Mouse (Mus musculus) limb, embryonic 10.5 days (tissue): ENCODE results near the gene Ptger3. TPM values are rescaled to one million over a fixed set of nuclear protein-coding genes. Genes with fewer than 3 reads are reported as not detected.

Experiments
- DNase-seq: peaks from one replicate; pipeline ENCODE4 v3.0.0-alpha.2; 2017; ENCODE audit warnings: low spot score
- H3K27ac ChIP-seq: fragments of 300-500 bp; sonication (generic); 2 replicates; pipeline ENCODE4 v1.5.1; 2016; ENCODE audit warnings: mild to moderate bottlenecking
- H3K27me3 ChIP-seq: fragments of 300-500 bp; sonication (generic); 2 replicates; pipeline ENCODE4 v1.6.1; 2016; ENCODE audit warnings: low read depth, mild to moderate bottlenecking; ENCODE audit not compliant: poor library complexity, severe bottlenecking
- H3K36me3 ChIP-seq: fragments of 300-500 bp; sonication (generic); 2 replicates; pipeline ENCODE4 v1.6.1; 2016; ENCODE audit warnings: mild to moderate bottlenecking, moderate library complexity
- H3K4me1 ChIP-seq: fragments of 300-500 bp; sonication (generic); 2 replicates; pipeline ENCODE4 v1.6.1; 2016
- H3K4me3 ChIP-seq: fragments of 300-500 bp; sonication (generic); 2 replicates; pipeline ENCODE4 v1.5.1; 2016; ENCODE audit warnings: mild to moderate bottlenecking, moderate library complexity
- H3K9me3 ChIP-seq: fragments of 300-500 bp; sonication (generic); replicated peaks from 2 replicates; pipeline ENCODE4 v1.6.1; 2016; ENCODE audit warnings: mild to moderate bottlenecking
- WGBS: fragments of 180-500 bp; shearing (Covaris S2); methylation state at CpG from one replicate; pipeline ENCODE4 v1.1.7; 2016; 5-methylcytosine and 5-hydroxymethylcytosine counted together
- polyA plus RNA-seq: library from polyadenylated mRNA; unstranded; fragments of >200 nt; fragmentation: Nextera tagmentation; extraction: Ambion mirVana; gene quantifications from 2 replicates; pipeline ENCODE4 v1.2.1, GENCODE M21; 2016

Gene Ptger3
- polyA plus RNA-seq, 1 experiment from 2014 or later, result 1.5 TPM

- Histone ChIP-seq H3K27me3 (0 out of 2 replicates have a peak, but pooled peaks cover 3% of the 10 kb centered on the region), H3K9me3 (no peaks in the 10 kb centered on the region), H3K36me3 (no peaks in the 10 kb centered on the region), H3K4me3 (no peak overlapping the region), H3K4me1 (no peaks in the 10 kb centered on the region), H3K27ac (no peak overlapping the region)
- WGBS, result 85% methylated on average over 9 of the region's 9 CpGs
- no peak for DNase-seq
Observed at GRCm38 (mm10) chr3:157575441-157576342, 9.0 kb downstream of the Ptger3 start.

DNA sequence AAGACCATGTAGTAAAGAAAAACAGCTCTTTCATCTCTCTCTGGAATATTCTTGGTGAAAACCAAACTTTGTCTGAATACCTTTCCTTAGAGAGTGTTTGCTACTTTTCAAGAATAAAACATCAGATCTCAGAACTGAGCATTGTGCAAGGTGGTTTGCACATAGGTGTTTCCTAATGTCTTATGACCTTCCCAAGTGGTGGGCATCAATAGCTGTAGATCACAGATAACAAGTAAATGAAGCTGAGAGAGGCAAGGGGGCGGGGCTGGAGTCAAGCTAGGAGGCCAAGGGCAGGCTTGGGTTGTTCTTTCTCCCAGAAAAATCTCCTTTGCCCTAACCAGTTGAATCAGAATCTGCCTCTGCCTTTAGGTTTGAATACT, 9.6 kb downstream of the Ptger3 start:
- H3K4me1 ChIP-seq, result no peaks in the 10 kb centered on the region
- 81% methylated on average over 1 of the region's 1 CpGs for WGBS
- DNase-seq, result no peak

DNA sequence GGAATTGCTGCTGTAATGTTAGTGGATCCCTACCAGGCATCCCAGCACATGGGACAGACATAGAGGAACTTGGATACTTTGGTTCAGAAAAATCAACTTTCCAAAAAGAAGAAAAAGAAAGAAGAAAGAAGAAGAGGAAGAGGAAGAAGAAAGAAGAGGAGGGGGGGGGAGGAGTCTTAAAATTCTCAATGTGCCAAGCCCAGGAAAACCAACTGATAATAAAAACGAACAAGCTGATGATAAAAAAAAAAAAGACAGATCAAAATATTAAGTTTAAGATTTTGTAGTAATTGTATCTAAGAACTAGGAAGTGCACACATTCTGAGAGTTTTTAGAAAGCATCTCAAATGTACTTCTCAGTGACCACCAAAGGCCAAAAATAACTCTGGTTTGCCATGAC, 10.2 kb downstream of the Ptger3 start:
- DNase-seq, result no peak
- 80% methylated on average over 1 of the region's 1 CpGs for WGBS
- Histone ChIP-seq H3K27me3 (no peaks in the 10 kb centered on the region), H3K36me3 (no peaks in the 10 kb centered on the region), H3K4me1 (no peaks in the 10 kb centered on the region), H3K4me3 (no peak overlapping the region), H3K9me3 (no peaks in the 10 kb centered on the region), H3K27ac (no peak overlapping the region)

More for the DNA sequence above, 9.6 kb downstream of the Ptger3 start:
- Histone ChIP-seq H3K27me3 (no peaks in the 10 kb centered on the region), H3K9me3 (no peaks in the 10 kb centered on the region), H3K4me3 (no peak overlapping the region), H3K36me3 (no peaks in the 10 kb centered on the region), H3K27ac (no peak overlapping the region)

GRCm38 (mm10) chr3:157578469-157579170, 11.9 kb downstream of the Ptger3 start:
- no peaks in the 10 kb centered on the region for H3K27me3 ChIP-seq
- H3K27ac ChIP-seq, result no peak overlapping the region
- WGBS, result 87% methylated on average over 5 of the region's 5 CpGs
- H3K9me3 ChIP-seq, result no peaks in the 10 kb centered on the region
- no peak for DNase-seq
- no peaks in the 10 kb centered on the region for H3K36me3 ChIP-seq
- H3K4me1 ChIP-seq, result peaks cover 7% of the 10 kb centered on the region
- H3K4me3 ChIP-seq, result no peak overlapping the region

- Histone ChIP-seq H3K4me1 (peaks cover 7% of the 10 kb centered on the region), H3K4me3 (no peak overlapping the region), H3K36me3 (no peaks in the 10 kb centered on the region), H3K9me3 (no peaks in the 10 kb centered on the region), H3K27me3 (no peaks in the 10 kb centered on the region), H3K27ac (no peak overlapping the region)
- WGBS, result 74% methylated on average over 2 of the region's 2 CpGs
- no peak for DNase-seq
Observed at GRCm38 (mm10) chr3:157579376-157579775, 12.7 kb downstream of the Ptger3 start.

DNA sequence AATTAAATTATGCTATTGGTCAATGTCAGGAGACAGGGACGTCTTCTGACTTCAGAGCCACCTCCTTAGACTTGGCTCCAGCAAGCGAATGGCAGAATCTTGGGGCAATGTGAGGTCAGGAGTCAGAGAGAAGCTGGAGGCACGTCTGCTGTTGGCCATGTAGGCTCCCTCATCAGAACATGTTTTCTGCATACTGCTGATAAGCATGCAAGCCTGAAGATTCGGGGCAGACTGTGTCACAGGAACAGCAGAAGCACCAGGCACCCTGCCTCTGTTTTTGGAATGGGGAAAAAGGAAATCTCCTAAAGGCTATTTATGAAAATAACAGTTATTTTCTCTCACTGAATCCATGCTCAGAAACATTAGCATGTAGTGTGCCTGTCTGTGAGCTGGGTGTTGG, 13.6 kb downstream of the Ptger3 start:
- Histone ChIP-seq H3K4me3 (no peak overlapping the region), H3K4me1 (peaks cover 7% of the 10 kb centered on the region), H3K27ac (no peak overlapping the region), H3K9me3 (no peaks in the 10 kb centered on the region), H3K27me3 (no peaks in the 10 kb centered on the region), H3K36me3 (no peaks in the 10 kb centered on the region)
- 59% methylated on average over 4 of the region's 4 CpGs for WGBS
- no peak for DNase-seq

GRCm38 (mm10) chr3:157581755-157582154, 15.1 kb downstream of the Ptger3 start:
- Histone ChIP-seq H3K27ac (no peak overlapping the region), H3K36me3 (no peaks in the 10 kb centered on the region), H3K27me3 (no peaks in the 10 kb centered on the region), H3K4me1 (peaks cover 7% of the 10 kb centered on the region), H3K4me3 (no peak overlapping the region), H3K9me3 (no peaks in the 10 kb centered on the region)
- DNase-seq, result no peak
- WGBS, result 13% methylated on average over 2 of the region's 2 CpGs

DNA sequence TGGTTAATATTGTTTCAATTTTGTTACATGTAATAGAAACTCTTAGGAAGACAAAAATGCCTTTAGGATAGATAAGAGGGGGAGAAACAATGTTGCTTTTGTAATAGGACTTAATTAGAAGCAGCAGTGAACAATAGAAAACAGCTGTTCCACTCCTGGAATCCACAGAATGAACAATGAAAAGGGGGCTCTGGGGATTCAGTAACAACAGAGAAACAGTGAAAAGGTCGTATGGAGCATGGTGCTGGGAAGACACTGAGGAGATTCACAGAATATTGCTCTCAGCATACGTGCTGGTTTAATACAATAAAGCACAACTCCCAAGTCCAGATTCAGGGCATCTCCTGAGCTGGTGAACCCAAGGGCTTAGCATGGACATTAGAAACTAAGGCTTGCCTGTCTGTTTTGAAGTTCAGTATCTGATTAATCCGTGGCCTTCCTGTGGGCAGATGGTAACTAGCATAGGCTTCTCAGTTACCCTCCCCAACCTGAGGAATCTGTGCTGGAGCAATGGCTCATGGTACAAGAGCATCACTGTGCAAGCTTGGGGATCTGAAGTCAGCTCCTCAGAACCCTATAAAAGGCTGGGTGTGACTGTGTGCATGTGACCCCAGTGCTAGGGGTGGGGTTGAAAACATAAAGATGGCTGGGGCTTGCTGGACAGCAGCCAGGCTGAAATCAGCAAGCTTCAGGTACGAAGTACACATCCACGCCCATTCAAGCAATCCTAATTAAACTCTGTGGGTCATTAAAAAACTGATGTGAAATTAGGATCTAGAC, 16.1 kb downstream of the Ptger3 start:
- Histone ChIP-seq H3K4me3 (no peak overlapping the region), H3K27ac (no peak overlapping the region), H3K36me3 (no peaks in the 10 kb centered on the region), H3K9me3 (no peaks in the 10 kb centered on the region), H3K27me3 (no peaks in the 10 kb centered on the region), H3K4me1 (peaks cover 7% of the 10 kb centered on the region)
- no peak for DNase-seq
- 65% methylated on average over 5 of the region's 5 CpGs for WGBS

DNA sequence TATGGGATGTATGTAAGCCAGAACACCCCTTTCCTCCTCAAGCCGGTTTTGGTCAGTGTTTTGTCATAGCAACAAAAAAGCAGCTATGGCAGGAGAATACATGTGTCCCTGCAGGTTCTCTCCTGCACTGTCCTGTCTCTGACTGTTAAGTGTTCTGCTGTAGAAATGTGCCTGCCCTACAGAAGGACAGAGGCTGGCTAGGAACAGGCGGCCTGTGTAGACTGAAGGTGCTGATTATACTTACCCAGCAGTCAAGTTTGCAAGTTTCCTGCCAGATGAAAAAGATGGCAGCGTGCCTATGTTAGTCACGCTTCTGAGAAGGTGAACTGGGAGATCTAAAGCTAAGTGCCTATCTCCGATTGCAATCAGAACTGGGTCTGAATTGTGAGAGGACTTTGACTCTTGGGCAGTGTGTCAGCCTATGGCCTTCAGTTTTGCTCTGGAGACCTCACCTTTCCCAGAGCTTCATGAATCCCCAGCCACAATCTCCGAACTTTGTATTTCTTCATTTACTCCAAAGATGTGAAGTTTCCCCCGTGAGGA, 31.2 kb downstream of the Ptger3 start:
- Histone ChIP-seq H3K4me1 (peaks cover 4% of the 10 kb centered on the region; the same call in 1 of the 2 replicates), H3K9me3 (no peaks in the 10 kb centered on the region), H3K27ac (no peak overlapping the region), H3K4me3 (no peak overlapping the region), H3K27me3 (no peaks in the 10 kb centered on the region), H3K36me3 (no peaks in the 10 kb centered on the region)
- 85% methylated on average over 7 of the region's 7 CpGs for WGBS
- DNase-seq, result no peak

DNA sequence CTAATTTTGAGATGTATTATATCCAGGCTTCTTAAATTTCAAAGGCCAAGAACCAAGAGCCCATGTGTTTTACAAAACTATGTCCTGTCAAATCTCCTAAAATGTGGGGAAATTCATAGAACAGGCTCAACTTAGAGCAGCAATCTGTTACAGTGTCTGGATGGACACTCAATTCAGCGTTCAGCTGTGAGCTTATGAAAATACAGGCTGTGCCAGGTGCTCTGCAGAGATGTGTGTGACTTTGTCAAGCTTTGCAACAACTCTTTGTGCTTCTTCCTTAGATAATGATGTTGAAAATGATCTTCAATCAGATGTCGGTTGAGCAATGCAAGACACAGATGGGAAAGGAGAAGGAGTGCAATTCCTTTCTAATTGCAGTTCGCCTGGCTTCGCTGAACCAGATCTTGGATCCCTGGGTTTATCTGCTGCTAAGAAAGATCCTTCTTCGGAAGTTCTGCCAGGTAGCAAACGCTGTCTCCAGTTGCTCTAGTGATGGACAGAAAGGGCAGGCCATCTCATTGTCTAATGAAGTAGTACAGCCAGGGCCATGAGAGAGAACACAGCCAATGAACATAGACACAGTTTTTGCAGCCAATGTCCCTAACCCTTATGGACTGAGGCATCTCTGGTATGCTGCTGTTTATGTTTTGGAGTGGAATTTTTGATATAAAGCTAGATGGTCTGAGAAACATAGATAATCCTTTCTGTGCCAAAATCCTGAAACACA, 38.2 kb downstream of the Ptger3 start:
- H3K4me3 ChIP-seq, result no peak overlapping the region
- no peaks in the 10 kb centered on the region for H3K27me3 ChIP-seq
- no peak overlapping the region for H3K27ac ChIP-seq
- 85% methylated on average over 6 of the region's 6 CpGs for WGBS
- DNase-seq, result no peak
- H3K4me1 ChIP-seq, result no peaks in the 10 kb centered on the region
- H3K9me3 ChIP-seq, result no peaks in the 10 kb centered on the region
- H3K36me3 ChIP-seq, result no peaks in the 10 kb centered on the region

DNA sequence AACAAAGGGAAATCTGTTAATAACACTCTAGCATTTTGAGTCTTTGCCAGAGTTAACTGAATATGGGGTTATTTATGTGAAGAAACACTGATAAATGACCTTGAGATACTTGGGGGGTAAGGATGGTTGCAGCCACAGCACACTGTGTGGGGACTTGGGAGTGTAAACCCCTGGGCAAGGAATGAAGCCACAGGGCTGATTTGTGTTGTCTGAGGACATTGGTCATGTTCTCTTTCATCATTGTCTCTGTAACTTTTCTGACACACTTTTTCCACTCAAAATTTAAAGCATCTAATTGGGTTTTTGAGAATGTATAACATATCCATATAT, 38.7 kb downstream of the Ptger3 start:
- no peaks in the 10 kb centered on the region for H3K4me1 ChIP-seq

GRCm38 (mm10) chr3:157613542-157613941, 46.9 kb downstream of the Ptger3 start:
- no peaks in the 10 kb centered on the region for H3K27me3 ChIP-seq
- no peak overlapping the region for H3K27ac ChIP-seq
- WGBS, result 43% methylated on average over 1 of the region's 1 CpGs
- H3K4me1 ChIP-seq, result no peaks in the 10 kb centered on the region
- H3K4me3 ChIP-seq, result no peak overlapping the region
- no peaks in the 10 kb centered on the region for H3K9me3 ChIP-seq
- DNase-seq, result no peak
- no peaks in the 10 kb centered on the region for H3K36me3 ChIP-seq

More for the DNA sequence above, 38.7 kb downstream of the Ptger3 start:
- Histone ChIP-seq H3K36me3 (no peaks in the 10 kb centered on the region), H3K9me3 (no peaks in the 10 kb centered on the region), H3K4me3 (no peak overlapping the region), H3K27me3 (no peaks in the 10 kb centered on the region), H3K27ac (no peak overlapping the region)
- DNase-seq, result no peak
